ENCODE assay signal across 7 mouse cellular contexts in genomic region chr17:69156522-69157100, GRCm38 (mm10).
A peak's percentile ranks its signal among the peaks of the same experiment; 100 is the strongest.
DNase-seq lines count a peak whose midpoint lies in the region; ATAC-seq and TF ChIP-seq lines count a peak whose summit lies in the region.

No protein-coding gene starts in this region.

- peak; percentile 87 for ATAC-seq in hindbrain, embryonic 13.5 days (ENCODE audit: low FRiP score)
- ATAC-seq in midbrain, embryonic 11.5 days (ENCODE audit: low FRiP score): peak; percentile 88
- ATAC-seq in stomach, postnatal 0 days (ENCODE audit: low FRiP score, low TSS enrichment): peak; percentile 78

- H3K9me3 ChIP-seq in hindbrain, embryonic 13.5 days: no peaks in the 10 kb centered on the region
- no peaks in the 10 kb centered on the region for H3K9me3 ChIP-seq in midbrain, embryonic 11.5 days (ENCODE audit: control insufficient read depth, low read length)
- H3K9me3 ChIP-seq in stomach, postnatal 0 days (ENCODE audit: control insufficient read depth, low read length): no peaks in the 10 kb centered on the region

- H3K4me3 ChIP-seq in hindbrain, embryonic 13.5 days: peak overlapping the region; percentile 92
- H3K4me3 ChIP-seq in midbrain, embryonic 11.5 days (ENCODE audit: low read depth, low read length): peak overlapping the region; percentile 89
- H3K4me3 ChIP-seq in stomach, postnatal 0 days (ENCODE audit: low read depth, low read length): peak overlapping the region; percentile 85

- no peak for TF ChIP-seq CTCF in stomach, postnatal 0 days (IDR thresholded peaks at IDR 0.05; ENCODE audit: low read depth)

- peak overlapping the region; percentile 89 for H3K4me2 ChIP-seq in hindbrain, embryonic 13.5 days
- peak overlapping the region; percentile 90 for H3K4me2 ChIP-seq in midbrain, embryonic 11.5 days
- peak overlapping the region; percentile 96 for H3K4me2 ChIP-seq in stomach, postnatal 0 days (replicated peaks; ENCODE audit: low read depth)

- DNase-seq in adrenal gland, adult (ENCODE audit: inconsistent age in 2 of 2, low spot score in 1 of 2): peak; percentile 46 to 79
- DNase-seq in cerebellum, adult 9-10 months: peak; percentile 63
- DNase-seq in frontal cortex, postnatal 10 days (ENCODE audit: low spot score in 2 of 2): peak; percentile 36 to 46
- peak; percentile 59 for DNase-seq in left cerebral cortex, postnatal 4 days
- peak; percentile 96 for DNase-seq in midbrain, embryonic 11.5 days (ENCODE audit: low spot score, missing footprints)
- peak; percentile 61 for DNase-seq in stomach, postnatal 0 days (ENCODE audit: low spot score)

- H3K27me3 ChIP-seq in hindbrain, embryonic 13.5 days: no peaks in the 10 kb centered on the region
- no peaks in the 10 kb centered on the region for H3K27me3 ChIP-seq in midbrain, embryonic 11.5 days (ENCODE audit: control insufficient read depth, insufficient read depth, low read length)
- no peaks in the 10 kb centered on the region for H3K27me3 ChIP-seq in stomach, postnatal 0 days (ENCODE audit: control insufficient read depth, insufficient read depth, low read length)

- H3K9ac ChIP-seq in hindbrain, embryonic 13.5 days: peak overlapping the region; percentile 97
- peak overlapping the region; percentile 91 for H3K9ac ChIP-seq in midbrain, embryonic 11.5 days (ENCODE audit: low read length)
- H3K9ac ChIP-seq in stomach, postnatal 0 days (ENCODE audit: low read length): peak overlapping the region; percentile 79

- no peak for TF ChIP-seq EP300 in stomach, postnatal 0 days (optimal IDR thresholded peaks at IDR 0.05)

- H3K27ac ChIP-seq in hindbrain, embryonic 13.5 days: peak overlapping the region; percentile 85
- no peak overlapping the region for H3K27ac ChIP-seq in midbrain, embryonic 11.5 days (ENCODE audit: low read depth, low read length)
- no peak overlapping the region; the same call in 1 of the 2 replicates for H3K27ac ChIP-seq in stomach, postnatal 0 days (replicated peaks)

- peaks cover 22% of the 10 kb centered on the region for H3K4me1 ChIP-seq in hindbrain, embryonic 13.5 days (replicated peaks)
- peaks cover 5% of the 10 kb centered on the region for H3K4me1 ChIP-seq in midbrain, embryonic 11.5 days (ENCODE audit: control insufficient read depth, insufficient read depth, low read length)
- no peaks in the 10 kb centered on the region for H3K4me1 ChIP-seq in stomach, postnatal 0 days (replicated peaks; ENCODE audit: control insufficient read depth, insufficient read depth)

- intact Hi-C loops in left cerebral cortex, postnatal 4 days (cut with DNase I): loop anchor here (10.0 kb wide), 1 partner anchor 188 kb away; no protein-coding TSS in a partner anchor

- no peaks in the 10 kb centered on the region for H3K36me3 ChIP-seq in hindbrain, embryonic 13.5 days
- H3K36me3 ChIP-seq in midbrain, embryonic 11.5 days (ENCODE audit: control insufficient read depth, insufficient read depth, low read length): no peaks in the 10 kb centered on the region
- H3K36me3 ChIP-seq in stomach, postnatal 0 days (ENCODE audit: control insufficient read depth, insufficient read depth, low read length): no peaks in the 10 kb centered on the region

- under 1% methylated on average over 49 of the region's 58 CpGs for WGBS in hindbrain, embryonic 13.5 days
- WGBS in midbrain, embryonic 11.5 days: under 1% methylated on average over 53 of the region's 58 CpGs
- under 1% methylated on average over 51 of the region's 58 CpGs for WGBS in stomach, postnatal 0 days

Comparison
In these comparisons a context has a peak if more than half of its experiments do, and no peak if none do; other contexts are left out.
1. DNase-seq: peak in every context shown above with its lines; median percentile 96 in midbrain, embryonic 11.5 days; 63 in cerebellum, adult 9-10 months; 62 in adrenal gland, adult; 61 in stomach, postnatal 0 days; 59 in left cerebral cortex, postnatal 4 days; 41 in frontal cortex, postnatal 10 days.